Mouse (Mus musculus) embryonic facial prominence, embryonic 14.5 days (tissue): ENCODE data around the gene Endou. TPM values are rescaled to one million over a fixed set of nuclear protein-coding genes. Genes with fewer than 3 reads are reported as not detected.

Source experiments
- ATAC-seq: fragments of 200-750 bp; cut with Nextera tagmentation; 2 replicates; pipeline ENCODE4 v1.8.0; 2017; ENCODE audit warnings: low read depth, moderate number of reproducible peaks, moderate TSS enrichment
- DNase-seq: peaks from one replicate; pipeline ENCODE4 v3.0.0-alpha.2; 2015; ENCODE audit warnings: low spot score
- H3K27ac ChIP-seq: fragments of 300-500 bp; sonication (generic); replicated peaks from 2 replicates; pipeline ENCODE4 v1.5.1; 2014; ENCODE audit warnings: low read depth, mild to moderate bottlenecking, low read length, moderate library complexity
- H3K27me3 ChIP-seq: fragments of 300-500 bp; sonication (generic); replicated peaks from 2 replicates; pipeline ENCODE4 v1.6.1; 2014; ENCODE audit warnings: low read length; ENCODE audit not compliant: control insufficient read depth, insufficient read depth
- H3K36me3 ChIP-seq: fragments of 300-500 bp; sonication (generic); 2 replicates; pipeline ENCODE4 v1.6.1; 2014; ENCODE audit warnings: low read length, mixed read lengths; ENCODE audit not compliant: control insufficient read depth, insufficient read depth
- H3K4me1 ChIP-seq: fragments of 300-500 bp; sonication (generic); 2 replicates; pipeline ENCODE4 v1.6.1; 2014; ENCODE audit warnings: antibody characterized with exemption, low read length; ENCODE audit not compliant: control insufficient read depth, insufficient read depth
- H3K4me2 ChIP-seq: fragments of 300-500 bp; sonication (generic); 2 replicates; pipeline ENCODE4 v1.6.1; 2014; ENCODE audit warnings: low read depth, mild to moderate bottlenecking, low read length, moderate library complexity, mixed read lengths
- H3K4me3 ChIP-seq: fragments of 300-500 bp; sonication (generic); 2 replicates; pipeline ENCODE4 v1.5.1; 2014; ENCODE audit warnings: low read depth, mild to moderate bottlenecking, low read length
- H3K9ac ChIP-seq: fragments of 300-500 bp; sonication (generic); 2 replicates; pipeline ENCODE4 v1.6.1; 2014; ENCODE audit warnings: low read depth, mild to moderate bottlenecking, low read length, moderate library complexity, mixed read lengths
- H3K9me3 ChIP-seq: fragments of 300-500 bp; sonication (generic); 2 replicates; pipeline ENCODE4 v1.6.1; 2016; ENCODE audit warnings: low read length; ENCODE audit not compliant: control insufficient read depth
- WGBS: fragments of 180-500 bp; shearing (Covaris S2); extraction: QIAGEN DNeasy Blood & Tissue Kit; methylation state at CpG from one replicate; pipeline ENCODE4 v1.1.7; 2014; 5-methylcytosine and 5-hydroxymethylcytosine counted together
- polyA plus RNA-seq: library from polyadenylated mRNA; unstranded; fragments of >200 nt; fragmentation: Nextera tagmentation; extraction: Ambion mirVana; gene quantifications from 2 replicates; pipeline ENCODE4 v1.2.1, GENCODE M21; 2014

Endou gene
- polyA plus RNA-seq, 1 experiment from 2014 or later = 4.1 TPM

DNA sequence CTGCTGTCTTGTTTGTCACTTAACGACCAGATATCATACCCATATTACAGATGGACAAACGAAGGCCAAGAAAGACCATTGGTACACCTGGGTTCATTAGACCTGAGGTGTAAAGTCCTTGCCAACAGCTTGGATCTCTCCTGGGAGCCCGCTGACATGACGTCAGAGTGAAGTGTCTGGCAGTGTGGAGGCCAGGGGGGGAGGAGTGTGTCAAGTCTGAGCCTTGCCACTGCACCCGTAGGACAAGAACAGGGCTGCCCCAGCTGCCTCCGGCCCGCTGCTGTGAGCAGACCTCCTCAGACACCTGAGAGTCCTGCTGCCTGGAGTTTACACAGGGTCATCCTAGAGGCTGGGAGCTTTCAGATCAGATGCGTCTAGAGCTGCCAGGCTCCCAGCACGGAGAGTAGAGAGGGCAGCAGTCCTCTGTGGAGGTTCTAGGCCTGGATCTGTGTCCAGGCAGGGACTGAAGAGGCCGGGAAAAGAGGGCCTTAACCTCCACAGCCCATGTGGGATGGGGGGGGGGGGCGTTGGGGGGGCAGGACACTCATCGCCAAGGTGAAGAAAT, 12.9 kb upstream of the Endou start:
- Histone ChIP-seq H3K9me3 (0 out of 2 replicates have a peak, but pooled peaks cover 3% of the 10 kb centered on the region), H3K27me3 (no peaks in the 10 kb centered on the region), H3K27ac (no peak overlapping the region), H3K36me3 (no peaks in the 10 kb centered on the region), H3K4me1 (peaks cover 7% of the 10 kb centered on the region; the same call in 1 of the 2 replicates), H3K4me3 (no peak overlapping the region), H3K4me2 (no peak overlapping the region), H3K9ac (no peak overlapping the region)
- ATAC-seq (no peak), DNase-seq (no peak)
- 77% methylated on average over 10 of the region's 12 CpGs for WGBS

DNA sequence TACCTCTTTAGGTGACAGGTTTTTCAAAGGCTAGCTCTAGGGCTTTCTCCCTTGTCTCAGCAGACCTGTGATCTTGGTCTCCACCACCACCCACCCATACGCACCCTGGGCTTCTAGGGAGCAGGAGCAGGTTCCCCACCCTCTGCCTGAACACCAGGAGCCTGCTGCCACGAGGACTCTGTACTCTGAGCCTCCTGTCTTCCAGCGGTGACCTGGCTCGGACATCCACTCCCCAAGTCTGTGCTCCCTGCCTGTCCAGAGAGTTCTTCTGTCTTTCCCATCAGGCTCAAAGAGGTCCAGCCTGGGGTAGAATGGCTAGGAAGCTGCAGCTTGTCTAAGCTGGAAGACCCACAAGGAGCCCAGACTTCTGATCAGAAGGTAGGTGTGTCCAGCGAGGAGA, 12.1 kb upstream of the Endou start:
- H3K27ac ChIP-seq = no peak overlapping the region
- 0 out of 2 replicates have a peak, but pooled peaks cover 3% of the 10 kb centered on the region for H3K9me3 ChIP-seq
- 78% methylated on average over 5 of the region's 5 CpGs for WGBS
- H3K4me2 ChIP-seq = no peak overlapping the region
- DNase-seq = no peak
- no peaks in the 10 kb centered on the region for H3K27me3 ChIP-seq
- no peak for ATAC-seq
- no peaks in the 10 kb centered on the region for H3K36me3 ChIP-seq
- no peak overlapping the region for H3K4me3 ChIP-seq
- H3K9ac ChIP-seq = no peak overlapping the region
- H3K4me1 ChIP-seq = peaks cover 7% of the 10 kb centered on the region; the same call in 1 of the 2 replicates

DNA sequence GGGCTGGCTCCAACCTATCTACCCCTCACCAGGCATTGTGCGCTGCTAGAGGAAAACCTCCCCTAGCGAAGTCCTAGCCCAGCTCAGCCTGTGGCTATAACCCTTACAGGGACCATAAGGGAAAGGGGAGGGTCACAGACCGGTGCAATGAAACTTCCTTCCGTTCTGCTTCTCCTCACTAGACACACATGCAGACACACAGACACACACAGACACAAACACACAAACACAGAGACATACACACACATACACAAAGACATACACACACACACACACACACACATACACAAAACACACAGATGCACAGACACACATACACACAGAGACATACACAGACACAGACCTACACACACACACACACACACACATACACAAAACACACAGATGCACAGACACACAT, 11.5 kb upstream of the Endou start:
- no peak for ATAC-seq

GRCm38 (mm10) chr15:97742074-97742473, 10.9 kb upstream of the Endou start:
- Histone ChIP-seq H3K4me3 (no peak overlapping the region), H3K36me3 (no peaks in the 10 kb centered on the region), H3K4me1 (peaks cover 7% of the 10 kb centered on the region; the same call in 1 of the 2 replicates), H3K27ac (no peak overlapping the region), H3K9me3 (0 out of 2 replicates have a peak, but pooled peaks cover 3% of the 10 kb centered on the region), H3K4me2 (no peak overlapping the region), H3K27me3 (no peaks in the 10 kb centered on the region), H3K9ac (no peak overlapping the region)
- no peak for ATAC-seq
- 62% methylated on average over 7 of the region's 7 CpGs for WGBS
- no peak for DNase-seq

More for the DNA sequence above, 11.5 kb upstream of the Endou start:
- H3K9ac ChIP-seq = no peak overlapping the region
- no peaks in the 10 kb centered on the region for H3K36me3 ChIP-seq
- no peaks in the 10 kb centered on the region for H3K27me3 ChIP-seq
- no peak overlapping the region for H3K27ac ChIP-seq
- 72% methylated on average over 4 of the region's 4 CpGs for WGBS
- H3K9me3 ChIP-seq = 0 out of 2 replicates have a peak, but pooled peaks cover 3% of the 10 kb centered on the region
- no peak overlapping the region for H3K4me3 ChIP-seq
- no peak for DNase-seq
- peaks cover 7% of the 10 kb centered on the region; the same call in 1 of the 2 replicates for H3K4me1 ChIP-seq
- no peak overlapping the region for H3K4me2 ChIP-seq

DNA sequence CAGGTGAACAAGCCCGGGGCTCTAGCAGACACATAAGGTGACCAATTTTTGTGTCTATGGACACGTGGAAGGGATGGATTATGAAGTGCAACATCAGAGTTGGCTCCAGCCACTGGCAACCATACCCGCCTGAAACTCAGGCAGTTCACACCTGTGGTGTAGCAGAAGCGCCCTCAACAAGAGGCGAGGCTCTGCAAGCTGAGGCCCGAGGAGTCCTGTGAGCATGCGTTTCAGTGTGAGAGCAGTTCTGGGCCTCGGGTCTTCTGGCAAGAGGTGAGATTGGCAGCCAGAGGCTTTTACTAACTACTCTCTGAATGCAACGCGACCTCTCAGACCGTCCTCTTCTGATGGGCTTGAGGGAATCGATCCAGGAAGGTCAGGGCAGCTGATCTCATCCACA, 10.5 kb upstream of the Endou start:
- Histone ChIP-seq H3K36me3 (no peaks in the 10 kb centered on the region), H3K27ac (no peak overlapping the region), H3K4me3 (no peak overlapping the region), H3K27me3 (no peaks in the 10 kb centered on the region), H3K4me1 (peaks cover 7% of the 10 kb centered on the region; the same call in 1 of the 2 replicates), H3K9ac (no peak overlapping the region), H3K4me2 (no peak overlapping the region), H3K9me3 (0 out of 2 replicates have a peak, but pooled peaks cover 3% of the 10 kb centered on the region)
- 71% methylated on average over 12 of the region's 12 CpGs for WGBS
- DNase-seq = no peak
- ATAC-seq = no peak

- no peak for DNase-seq
- WGBS = 86% methylated on average over 9 of the region's 9 CpGs
- no peaks in the 10 kb centered on the region for H3K27me3 ChIP-seq
- no peaks in the 10 kb centered on the region for H3K36me3 ChIP-seq
- no peak overlapping the region for H3K4me3 ChIP-seq
- ATAC-seq = no peak
- H3K27ac ChIP-seq = no peak overlapping the region
- 0 out of 2 replicates have a peak, but pooled peaks cover 3% of the 10 kb centered on the region for H3K9me3 ChIP-seq
- peaks cover 6% of the 10 kb centered on the region; the same call in 1 of the 2 replicates for H3K4me1 ChIP-seq
- no peak overlapping the region for H3K4me2 ChIP-seq
- no peak overlapping the region for H3K9ac ChIP-seq
Observed at GRCm38 (mm10) chr15:97740283-97740732, 9.2 kb upstream of the Endou start.

DNA sequence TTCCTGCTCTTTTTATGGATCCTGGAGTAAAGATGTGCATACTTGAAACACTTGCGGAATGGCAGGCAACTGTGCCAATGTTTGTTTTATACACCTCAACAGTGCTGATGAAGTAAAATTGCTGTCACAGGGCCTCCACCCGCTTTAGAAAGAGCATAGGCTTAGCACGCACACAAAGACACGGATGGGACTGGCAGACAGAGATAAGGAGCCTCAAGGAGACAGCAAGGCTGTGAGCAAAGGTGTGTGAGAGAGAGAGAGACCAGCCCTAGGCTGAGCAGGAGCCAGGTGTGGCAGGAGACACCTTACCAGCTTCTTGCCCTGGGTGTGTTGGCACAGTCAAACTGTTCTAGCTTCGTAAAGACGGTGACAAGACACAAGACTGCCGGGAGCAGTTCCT, 7.8 kb upstream of the Endou start:
- no peak overlapping the region for H3K4me3 ChIP-seq
- H3K9ac ChIP-seq = no peak overlapping the region
- no peak for DNase-seq
- H3K4me2 ChIP-seq = no peak overlapping the region
- 87% methylated on average over 7 of the region's 7 CpGs for WGBS
- H3K27ac ChIP-seq = no peak overlapping the region
- H3K36me3 ChIP-seq = no peaks in the 10 kb centered on the region
- H3K4me1 ChIP-seq = no peaks in the 10 kb centered on the region
- ATAC-seq = no peak
- H3K9me3 ChIP-seq = 0 out of 2 replicates have a peak, but pooled peaks cover 3% of the 10 kb centered on the region
- no peaks in the 10 kb centered on the region for H3K27me3 ChIP-seq

DNA sequence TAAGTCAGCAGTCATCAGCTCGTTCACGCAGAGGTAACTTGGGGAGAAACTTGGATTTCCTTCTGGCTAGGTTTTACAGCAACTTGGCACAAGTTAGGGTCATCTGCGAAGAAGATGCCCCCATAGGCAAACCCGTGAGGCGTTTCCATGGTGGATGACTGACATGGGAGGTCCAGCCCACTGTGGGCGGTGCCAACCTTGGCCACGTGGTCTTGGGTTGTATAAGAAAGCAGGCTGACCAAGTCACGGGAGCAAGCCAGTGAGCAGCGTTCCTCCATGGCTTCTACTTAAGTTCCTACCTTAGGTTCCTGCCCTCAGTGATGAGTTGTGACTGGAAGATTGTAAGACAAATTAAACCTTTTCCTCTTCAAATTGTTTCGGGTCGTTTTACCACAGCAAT, 849 bp upstream of the Endou start:
- ATAC-seq (no peak), DNase-seq (no peak)
- H3K9ac ChIP-seq = no peak overlapping the region
- H3K4me3 ChIP-seq = no peak overlapping the region
- H3K27me3 ChIP-seq = no peaks in the 10 kb centered on the region
- no peaks in the 10 kb centered on the region for H3K4me1 ChIP-seq
- 91% methylated on average over 11 of the region's 11 CpGs for WGBS
- H3K9me3 ChIP-seq = 0 out of 2 replicates have a peak, but pooled peaks cover 3% of the 10 kb centered on the region
- H3K4me2 ChIP-seq = no peak overlapping the region
- no peaks in the 10 kb centered on the region for H3K36me3 ChIP-seq
- H3K27ac ChIP-seq = no peak overlapping the region

DNA sequence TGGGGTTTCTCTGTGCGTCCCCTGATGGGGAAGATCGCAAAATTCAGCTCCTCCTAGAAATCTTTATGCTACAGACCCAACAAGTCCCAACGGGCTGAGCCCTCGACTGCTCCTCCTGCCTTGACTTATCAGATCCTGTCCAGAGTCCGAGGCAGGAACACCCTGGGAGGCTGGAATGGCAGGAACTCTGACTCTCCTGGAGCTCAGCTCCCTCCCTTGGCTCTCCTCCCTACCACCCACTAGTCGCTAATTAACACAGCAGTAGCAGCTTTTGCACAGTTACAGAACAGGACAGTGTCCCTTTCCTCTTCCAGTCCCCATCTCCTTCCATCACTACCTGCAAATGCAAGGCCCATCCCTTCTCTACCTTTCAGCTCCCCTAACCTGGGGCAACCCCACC, 774 bp downstream of the Endou start:
- H3K27ac ChIP-seq = no peak overlapping the region
- H3K36me3 ChIP-seq = no peaks in the 10 kb centered on the region
- H3K4me2 ChIP-seq = no peak overlapping the region

More for the DNA sequence above, 774 bp downstream of the Endou start:
- Histone ChIP-seq H3K9me3 (0 out of 2 replicates have a peak, but pooled peaks cover 3% of the 10 kb centered on the region), H3K4me1 (no peaks in the 10 kb centered on the region), H3K4me3 (no peak overlapping the region), H3K27me3 (no peaks in the 10 kb centered on the region), H3K9ac (no peak overlapping the region)
- DNase-seq (no peak), ATAC-seq (no peak)
- 45% methylated on average over 6 of the region's 6 CpGs for WGBS
